Mouse (Mus musculus) midbrain, embryonic 11.5 days (tissue): ENCODE data around the gene Sik3. TPM values are rescaled to one million over a fixed set of nuclear protein-coding genes. Genes with fewer than 3 reads are reported as not detected.
A peak's percentile ranks its signal among the peaks of the same experiment; 100 is the strongest.

Source experiments
- ATAC-seq: fragments of 200-750 bp; cut with Nextera tagmentation; 2 replicates; pipeline ENCODE4 v1.8.0; 2017; ENCODE audit warnings: moderate TSS enrichment, moderate library complexity; ENCODE audit not compliant: low FRiP score
- DNase-seq: peaks from one replicate; pipeline ENCODE4 v3.0.0; 2015; ENCODE audit warnings: low spot score; ENCODE audit errors: missing footprints
- H3K27ac ChIP-seq: fragments of 300-500 bp; sonication (generic); 2 replicates; pipeline ENCODE4 v1.5.1; 2014; ENCODE audit warnings: low read depth, low read length
- H3K27me3 ChIP-seq: fragments of 300-500 bp; sonication (generic); 2 replicates; pipeline ENCODE4 v1.6.1; 2014; ENCODE audit warnings: mild to moderate bottlenecking, low read length, moderate library complexity, mixed read lengths; ENCODE audit not compliant: control insufficient read depth, insufficient read depth
- H3K36me3 ChIP-seq: fragments of 300-500 bp; sonication (generic); 2 replicates; pipeline ENCODE4 v1.6.1; 2014; ENCODE audit warnings: mild to moderate bottlenecking, low read length, moderate library complexity, mixed read lengths; ENCODE audit not compliant: control insufficient read depth, insufficient read depth
- H3K4me1 ChIP-seq: fragments of 300-500 bp; sonication (generic); 2 replicates; pipeline ENCODE4 v1.6.1; 2014; ENCODE audit warnings: low read length; ENCODE audit not compliant: control insufficient read depth, insufficient read depth
- H3K4me2 ChIP-seq: fragments of 300-500 bp; sonication (generic); 2 replicates; pipeline ENCODE4 v1.6.1; 2014; ENCODE audit warnings: mild to moderate bottlenecking, moderate library complexity
- H3K4me3 ChIP-seq: fragments of 300-500 bp; sonication (generic); 2 replicates; pipeline ENCODE4 v1.5.1; 2014; ENCODE audit warnings: low read depth, low read length
- H3K9ac ChIP-seq: fragments of 300-500 bp; sonication (generic); 2 replicates; pipeline ENCODE4 v1.6.1; 2014; ENCODE audit warnings: low read length
- H3K9me3 ChIP-seq: fragments of 300-500 bp; sonication (generic); 2 replicates; pipeline ENCODE4 v1.6.1; 2016; ENCODE audit warnings: low read length; ENCODE audit not compliant: control insufficient read depth
- WGBS: fragments of 180-500 bp; shearing (Covaris S2); extraction: QIAGEN DNeasy Blood & Tissue Kit; methylation state at CpG from one replicate; pipeline ENCODE4 v1.1.7; 2014; 5-methylcytosine and 5-hydroxymethylcytosine counted together
- polyA plus RNA-seq: library from polyadenylated mRNA; unstranded; fragments of >200 nt; fragmentation: Nextera tagmentation; extraction: Ambion mirVana; gene quantifications from 2 replicates; pipeline ENCODE4 v1.2.1, GENCODE M21; 2014

The Sik3 gene
- polyA plus RNA-seq, 1 experiment from 2014 or later: 8.9 TPM

GRCm38 (mm10) chr9:45985229-45985567, 27.4 kb upstream of the Sik3 start:
- 5% methylated on average over 4 of the region's 4 CpGs for WGBS
- Histone ChIP-seq H3K9me3 (no peaks in the 10 kb centered on the region), H3K4me3 (peak overlapping the region; percentile 80), H3K27me3 (no peaks in the 10 kb centered on the region), H3K27ac (peak overlapping the region; percentile 81), H3K4me2 (peak overlapping the region; percentile 89), H3K36me3 (no peaks in the 10 kb centered on the region), H3K4me1 (peaks cover 12% of the 10 kb centered on the region), H3K9ac (peak overlapping the region; percentile 94)
- DNase-seq: no peak
- ATAC-seq: peak; percentile 70

DNA sequence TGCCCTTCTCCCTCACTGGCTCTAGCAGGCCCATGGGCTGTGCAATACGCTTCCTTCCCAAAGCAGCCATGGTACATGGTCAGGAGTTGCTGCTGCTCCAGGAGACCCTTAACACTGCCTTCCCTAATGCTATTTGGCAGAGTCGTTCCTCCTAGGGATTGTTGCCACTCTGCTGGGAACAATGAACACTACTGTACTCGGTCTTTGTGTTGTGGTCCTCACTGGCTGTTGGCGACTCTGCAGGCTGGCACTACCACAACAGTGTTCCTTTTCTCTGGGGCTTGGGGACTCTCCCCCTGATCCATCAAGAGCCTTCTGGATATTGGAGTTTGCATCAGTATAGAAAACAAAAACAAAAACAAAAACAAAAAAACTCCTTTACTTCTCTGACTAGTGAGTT, 13.6 kb upstream of the Sik3 start:
- Histone ChIP-seq H3K27ac (no peak overlapping the region), H3K36me3 (no peaks in the 10 kb centered on the region), H3K4me2 (no peak overlapping the region), H3K4me3 (no peak overlapping the region), H3K27me3 (no peaks in the 10 kb centered on the region), H3K9me3 (no peaks in the 10 kb centered on the region), H3K9ac (no peak overlapping the region), H3K4me1 (no peaks in the 10 kb centered on the region)
- no peak for DNase-seq
- WGBS: 82% methylated on average over 4 of the region's 4 CpGs
- no peak for ATAC-seq

DNA sequence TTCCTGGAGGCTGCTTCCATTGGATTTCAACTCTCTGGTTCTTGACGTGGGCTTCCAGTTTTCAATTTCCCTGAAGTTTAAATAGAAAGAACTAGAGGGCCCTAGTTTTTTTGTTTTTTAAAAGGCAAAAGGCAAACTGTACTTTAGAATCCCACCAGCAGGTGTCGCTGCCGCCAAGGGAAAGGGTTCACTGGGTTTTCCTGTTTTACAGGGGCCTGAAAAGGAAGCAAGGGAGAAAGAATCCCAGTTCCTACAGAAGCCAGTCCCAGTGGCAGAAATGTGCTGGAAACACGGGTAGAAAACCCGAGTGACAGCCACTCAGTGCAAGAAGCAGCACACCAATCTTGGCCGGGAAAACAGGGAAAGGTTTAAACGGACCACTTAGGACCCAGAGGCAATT, 8.9 kb upstream of the Sik3 start:
- H3K9me3 ChIP-seq: no peaks in the 10 kb centered on the region
- H3K4me2 ChIP-seq: no peak overlapping the region
- H3K4me1 ChIP-seq: no peaks in the 10 kb centered on the region
- whole genome bisulfite sequencing: 11% methylated on average over 7 of the region's 7 CpGs
- DNase-seq (peak; percentile 99), ATAC-seq (no peak)
- H3K36me3 ChIP-seq: no peaks in the 10 kb centered on the region
- H3K4me3 ChIP-seq: no peak overlapping the region
- H3K9ac ChIP-seq: no peak overlapping the region
- no peaks in the 10 kb centered on the region for H3K27me3 ChIP-seq
- H3K27ac ChIP-seq: no peak overlapping the region

- no peaks in the 10 kb centered on the region for H3K36me3 ChIP-seq
- ATAC-seq (no peak), DNase-seq (no peak)
- no peak overlapping the region for H3K4me3 ChIP-seq
- H3K27me3 ChIP-seq: no peaks in the 10 kb centered on the region
- 67% methylated on average over 3 of the region's 3 CpGs for WGBS
- H3K4me1 ChIP-seq: no peaks in the 10 kb centered on the region
- no peaks in the 10 kb centered on the region for H3K9me3 ChIP-seq
- no peak overlapping the region for H3K27ac ChIP-seq
- no peak overlapping the region for H3K9ac ChIP-seq
- H3K4me2 ChIP-seq: no peak overlapping the region
Observed at GRCm38 (mm10) chr9:46004529-46004928, 8.1 kb upstream of the Sik3 start.

- Histone ChIP-seq H3K27ac (no peak overlapping the region), H3K36me3 (no peaks in the 10 kb centered on the region), H3K27me3 (no peaks in the 10 kb centered on the region), H3K4me2 (no peak overlapping the region), H3K9ac (no peak overlapping the region), H3K4me3 (no peak overlapping the region), H3K4me1 (no peaks in the 10 kb centered on the region), H3K9me3 (no peaks in the 10 kb centered on the region)
- no peak for DNase-seq
- no peak for ATAC-seq
- WGBS: 54% methylated on average over 5 of the region's 5 CpGs
Observed at GRCm38 (mm10) chr9:46006224-46006623, 6.4 kb upstream of the Sik3 start.

- 72% methylated on average over 7 of the region's 7 CpGs for WGBS
- Histone ChIP-seq H3K27me3 (no peaks in the 10 kb centered on the region), H3K4me1 (peaks cover 6% of the 10 kb centered on the region), H3K36me3 (no peaks in the 10 kb centered on the region), H3K4me3 (no peak overlapping the region), H3K27ac (no peak overlapping the region), H3K9ac (no peak overlapping the region), H3K4me2 (no peak overlapping the region), H3K9me3 (no peaks in the 10 kb centered on the region)
- ATAC-seq: no peak
- peak; percentile 69 for DNase-seq
Observed at GRCm38 (mm10) chr9:46008931-46009668, 3.5 kb upstream of the Sik3 start.

DNA sequence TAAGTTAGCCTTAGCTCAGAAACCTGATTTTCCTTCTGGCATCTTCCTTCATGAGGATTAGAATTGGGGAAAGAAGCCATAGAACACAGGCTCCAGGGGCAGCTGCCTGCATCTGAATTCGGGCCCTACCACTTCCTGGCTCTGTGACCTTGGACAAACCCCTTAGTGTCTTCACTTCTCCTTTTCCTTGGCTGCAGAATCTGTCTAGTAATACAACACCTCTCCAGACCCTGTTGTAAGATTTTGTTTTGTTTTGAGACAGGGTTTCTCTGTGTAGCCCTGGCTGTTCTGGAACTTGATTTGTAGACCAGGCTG, 3.0 kb upstream of the Sik3 start:
- no peak overlapping the region for H3K9ac ChIP-seq
- WGBS: 79% methylated on average over 1 of the region's 1 CpGs
- no peak overlapping the region for H3K27ac ChIP-seq
- H3K4me1 ChIP-seq: peaks cover 11% of the 10 kb centered on the region
- ATAC-seq (no peak), DNase-seq (peak; percentile 53)
- H3K4me2 ChIP-seq: no peak overlapping the region
- no peaks in the 10 kb centered on the region for H3K27me3 ChIP-seq
- no peaks in the 10 kb centered on the region for H3K36me3 ChIP-seq
- no peaks in the 10 kb centered on the region for H3K9me3 ChIP-seq
- H3K4me3 ChIP-seq: no peak overlapping the region

DNA sequence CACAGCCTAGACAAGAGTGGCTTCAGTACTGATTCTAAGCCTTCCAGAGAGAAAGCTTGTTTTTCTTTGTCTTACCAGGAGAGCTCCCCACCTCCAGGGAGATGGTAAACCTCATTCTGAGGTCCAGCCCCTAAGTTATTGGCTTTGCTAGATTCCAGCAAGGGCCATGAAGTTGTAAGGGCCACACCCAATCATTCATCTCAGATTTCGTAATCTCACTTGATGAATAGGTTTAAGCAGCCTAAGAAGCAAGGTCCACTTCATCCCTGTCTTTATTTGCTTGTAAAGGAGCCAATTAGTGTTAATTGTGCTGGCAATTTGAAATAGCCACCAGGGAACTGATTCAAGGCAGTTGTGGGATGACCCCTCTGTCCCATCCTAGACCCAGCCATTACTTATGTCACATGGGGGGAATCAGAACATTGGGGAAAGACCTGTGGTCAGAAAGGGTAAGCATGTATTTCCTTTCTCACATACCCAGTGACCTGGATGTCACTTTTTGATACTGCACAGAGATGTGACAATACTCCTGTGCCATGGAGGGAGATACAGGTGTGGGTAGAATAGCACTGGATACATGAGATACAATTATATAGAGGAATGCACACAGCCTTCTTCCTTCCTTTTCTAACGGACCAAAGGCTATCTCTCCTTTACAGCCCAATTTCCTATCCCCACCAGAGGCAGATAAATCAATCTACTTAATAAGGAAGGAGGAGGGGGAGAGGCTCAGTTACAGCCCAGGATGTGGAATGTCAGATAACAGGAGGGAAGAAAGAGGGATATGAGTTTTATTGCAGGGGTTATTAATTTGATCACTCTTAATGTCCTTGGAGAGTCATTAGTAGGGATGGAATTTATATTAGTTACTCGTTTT, 1.3 kb upstream of the Sik3 start:
- 69% methylated on average over 3 of the region's 3 CpGs for WGBS
- Histone ChIP-seq H3K4me1 (peaks cover 20% of the 10 kb centered on the region), H3K27ac (no peak overlapping the region), H3K9ac (no peak overlapping the region), H3K9me3 (no peaks in the 10 kb centered on the region), H3K36me3 (no peaks in the 10 kb centered on the region), H3K4me3 (no peak overlapping the region), H3K27me3 (no peaks in the 10 kb centered on the region), H3K4me2 (no peak overlapping the region)
- DNase-seq (no peak), ATAC-seq (no peak)

- Histone ChIP-seq H3K4me1 (peaks cover 24% of the 10 kb centered on the region), H3K27ac (peak overlapping the region; percentile 46), H3K27me3 (no peaks in the 10 kb centered on the region), H3K4me2 (peak overlapping the region; percentile 69), H3K4me3 (peak overlapping the region; percentile 59), H3K9me3 (no peaks in the 10 kb centered on the region), H3K36me3 (no peaks in the 10 kb centered on the region; the same call in 1 of the 2 replicates), H3K9ac (peak overlapping the region; percentile 87)
- peak; percentile 97 for DNase-seq
- WGBS: under 1% methylated on average over 38 of the region's 46 CpGs
- ATAC-seq: peak; percentile 84
Observed at GRCm38 (mm10) chr9:46013009-46013586, 478 bp downstream of the Sik3 start.
